Mouse (Mus musculus) cortical plate, adult 2 months (tissue): ENCODE data around the gene Fgd3.

Source experiments
- CTCF ChIP-seq: fragments of 200-500 bp; IDR thresholded peaks from 2 replicates; pipeline ENCODE4 v1.5.1; 2011; ENCODE audit warnings: mild to moderate bottlenecking, control low read depth, low read length; ENCODE audit not compliant: insufficient read depth; ENCODE audit errors: extremely low read depth
- POLR2A ChIP-seq: fragments of 200-500 bp; IDR thresholded peaks from 2 replicates; pipeline ENCODE4 v1.6.1; 2011; ENCODE audit warnings: mild to moderate bottlenecking, low read length, control low read depth; ENCODE audit not compliant: insufficient read depth; ENCODE audit errors: extremely low read depth

- TF ChIP-seq CTCF (no peak), POLR2A (no peak)
These were observed 403 bp upstream of the Fgd3 start for GRCm38 (mm10) chr13:49320514-49320913.
